Mouse (Mus musculus) midbrain, embryonic 16.5 days (tissue): ENCODE results near the gene Ddrgk1. TPM values are rescaled to one million over a fixed set of nuclear protein-coding genes. Genes with fewer than 3 reads are reported as not detected.
"Not testable (repeated sequence)": the region's sequence is repeated elsewhere in the genome, so short reads cannot be mapped to it uniquely, and the experiment has no call there.

Source experiments
- ATAC-seq: fragments of 200-750 bp; cut with Nextera tagmentation; 2 replicates; pipeline ENCODE4 v1.8.0; 2017; ENCODE audit warnings: moderate TSS enrichment
- H3K27ac ChIP-seq: fragments of 300-500 bp; sonication (generic); 2 replicates; pipeline ENCODE4 v1.5.1; 2014; ENCODE audit warnings: mild to moderate bottlenecking, low read length, mixed read lengths
- H3K27me3 ChIP-seq: fragments of 300-500 bp; sonication (generic); 2 replicates; pipeline ENCODE4 v1.6.1; 2014; ENCODE audit warnings: low read depth, low read length, mixed read lengths; ENCODE audit not compliant: control insufficient read depth, insufficient read depth
- H3K36me3 ChIP-seq: fragments of 300-500 bp; sonication (generic); 2 replicates; pipeline ENCODE4 v1.6.1; 2014; ENCODE audit warnings: mild to moderate bottlenecking, low read length, moderate library complexity, mixed read lengths; ENCODE audit not compliant: control insufficient read depth, insufficient read depth
- H3K4me1 ChIP-seq: fragments of 300-500 bp; sonication (generic); 2 replicates; pipeline ENCODE4 v1.6.1; 2014; ENCODE audit warnings: mild to moderate bottlenecking, low read length, mixed read lengths; ENCODE audit not compliant: control insufficient read depth, insufficient read depth
- H3K4me2 ChIP-seq: fragments of 300-500 bp; sonication (generic); 2 replicates; pipeline ENCODE4 v1.6.1; 2014; ENCODE audit warnings: mild to moderate bottlenecking, low read length, mixed read lengths
- H3K4me3 ChIP-seq: fragments of 300-500 bp; sonication (generic); 2 replicates; pipeline ENCODE4 v1.5.1; 2014; ENCODE audit warnings: low read depth, mild to moderate bottlenecking, low read length, moderate library complexity, mixed read lengths
- H3K9ac ChIP-seq: fragments of 300-500 bp; sonication (generic); 2 replicates; pipeline ENCODE4 v1.6.1; 2014; ENCODE audit warnings: low read depth, low read length, mixed read lengths
- H3K9me3 ChIP-seq: fragments of 300-500 bp; sonication (generic); replicated peaks from 2 replicates; pipeline ENCODE4 v1.6.1; 2014; ENCODE audit warnings: mild to moderate bottlenecking, low read length, mixed read lengths; ENCODE audit not compliant: control insufficient read depth, poor library complexity, severe bottlenecking
- WGBS: fragments of 180-500 bp; shearing (Covaris S2); extraction: QIAGEN DNeasy Blood & Tissue Kit; methylation state at CpG from one replicate; pipeline ENCODE4 v1.1.7; 2014; 5-methylcytosine and 5-hydroxymethylcytosine counted together
- polyA plus RNA-seq: library from polyadenylated mRNA; unstranded; fragments of >200 nt; fragmentation: Nextera tagmentation; extraction: Ambion mirVana; gene quantifications from 2 replicates; pipeline ENCODE4 v1.2.1, GENCODE M21; 2015

The Ddrgk1 gene
- polyA plus RNA-seq, 1 experiment from 2014 or later: 77.1 TPM

DNA sequence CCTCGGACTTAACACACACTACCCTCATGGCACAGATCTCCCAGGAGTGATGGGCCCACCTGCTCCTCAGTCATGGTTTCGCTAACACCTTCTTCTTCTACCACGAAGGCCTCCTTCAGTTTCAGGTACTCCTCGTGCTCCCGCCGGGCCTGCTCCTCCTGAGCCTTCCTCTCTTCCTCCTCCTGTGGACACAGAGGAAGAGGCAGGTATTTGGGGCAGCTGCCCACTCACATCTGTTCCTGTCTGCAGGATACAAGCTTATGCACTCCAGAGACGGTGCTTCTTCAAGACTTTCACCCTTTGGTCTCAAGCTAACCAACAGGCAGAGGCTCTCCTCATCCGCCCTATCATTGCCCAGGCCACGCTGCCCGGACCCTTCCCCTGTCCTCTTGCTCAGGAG is 5.9 kb downstream of the Ddrgk1 start:
- Histone ChIP-seq H3K4me1 (peaks cover 16% of the 10 kb centered on the region), H3K4me2 (no peak overlapping the region), H3K27ac (no peak overlapping the region), H3K27me3 (no peaks in the 10 kb centered on the region), H3K9ac (no peak overlapping the region), H3K9me3 (no peaks in the 10 kb centered on the region), H3K36me3 (peaks cover 22% of the 10 kb centered on the region), H3K4me3 (no peak overlapping the region)
- 97% methylated on average over 10 of the region's 10 CpGs for WGBS
- no peak for ATAC-seq

DNA sequence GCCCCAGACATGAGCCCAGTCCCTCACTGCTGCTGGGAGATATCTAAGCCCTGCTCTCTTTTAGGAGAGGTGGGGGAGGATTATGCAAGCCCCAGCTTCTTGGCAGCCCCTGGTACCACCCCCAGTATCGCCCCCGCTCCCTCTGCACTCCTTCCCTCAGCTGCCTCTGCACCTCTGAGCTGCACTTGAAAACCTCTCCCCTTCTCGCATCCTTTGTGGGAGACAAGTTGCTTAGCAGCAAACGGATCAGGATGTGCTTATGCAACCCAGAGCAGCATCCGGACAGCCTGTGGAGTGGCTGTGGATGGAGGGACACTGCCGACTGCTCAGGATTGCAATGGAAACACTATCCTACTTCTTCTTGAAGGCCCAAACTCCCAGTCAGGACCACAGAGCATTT is 6.9 kb downstream of the Ddrgk1 start:
- no peaks in the 10 kb centered on the region for H3K9me3 ChIP-seq
- H3K4me2 ChIP-seq: no peak overlapping the region
- peaks cover 6% of the 10 kb centered on the region for H3K4me1 ChIP-seq
- WGBS: 85% methylated on average over 6 of the region's 6 CpGs
- H3K27ac ChIP-seq: no peak overlapping the region
- H3K27me3 ChIP-seq: no peaks in the 10 kb centered on the region
- no peak for ATAC-seq
- H3K36me3 ChIP-seq: peaks cover 22% of the 10 kb centered on the region
- H3K9ac ChIP-seq: no peak overlapping the region
- no peak overlapping the region for H3K4me3 ChIP-seq

DNA sequence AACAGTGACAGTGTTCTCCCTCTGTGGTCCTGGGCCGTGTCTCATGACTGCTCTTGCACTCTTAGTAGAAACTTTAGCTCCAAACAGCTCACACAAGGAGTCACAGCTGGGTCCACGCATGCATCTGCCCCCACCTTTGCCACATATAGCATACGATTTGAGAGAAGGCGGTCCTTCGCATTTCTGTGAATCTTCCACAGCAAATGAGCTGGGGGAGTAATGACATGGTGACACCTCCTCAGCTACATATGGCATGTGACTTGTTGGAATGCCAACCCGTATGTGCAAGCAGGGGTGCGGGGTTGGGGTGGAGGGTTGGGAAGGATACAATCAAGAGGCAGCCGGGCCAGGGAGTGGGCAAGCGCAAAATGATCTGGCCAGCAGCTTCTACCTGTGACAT is 7.9 kb downstream of the Ddrgk1 start:
- WGBS: 93% methylated on average over 9 of the region's 9 CpGs
- no peak overlapping the region for H3K27ac ChIP-seq
- no peak for ATAC-seq
- no peak overlapping the region for H3K9ac ChIP-seq
- no peaks in the 10 kb centered on the region for H3K27me3 ChIP-seq
- H3K4me2 ChIP-seq: no peak overlapping the region
- peaks cover 24% of the 10 kb centered on the region for H3K36me3 ChIP-seq
- no peak overlapping the region for H3K4me3 ChIP-seq
- no peaks in the 10 kb centered on the region for H3K4me1 ChIP-seq
- H3K9me3 ChIP-seq: no peaks in the 10 kb centered on the region

DNA sequence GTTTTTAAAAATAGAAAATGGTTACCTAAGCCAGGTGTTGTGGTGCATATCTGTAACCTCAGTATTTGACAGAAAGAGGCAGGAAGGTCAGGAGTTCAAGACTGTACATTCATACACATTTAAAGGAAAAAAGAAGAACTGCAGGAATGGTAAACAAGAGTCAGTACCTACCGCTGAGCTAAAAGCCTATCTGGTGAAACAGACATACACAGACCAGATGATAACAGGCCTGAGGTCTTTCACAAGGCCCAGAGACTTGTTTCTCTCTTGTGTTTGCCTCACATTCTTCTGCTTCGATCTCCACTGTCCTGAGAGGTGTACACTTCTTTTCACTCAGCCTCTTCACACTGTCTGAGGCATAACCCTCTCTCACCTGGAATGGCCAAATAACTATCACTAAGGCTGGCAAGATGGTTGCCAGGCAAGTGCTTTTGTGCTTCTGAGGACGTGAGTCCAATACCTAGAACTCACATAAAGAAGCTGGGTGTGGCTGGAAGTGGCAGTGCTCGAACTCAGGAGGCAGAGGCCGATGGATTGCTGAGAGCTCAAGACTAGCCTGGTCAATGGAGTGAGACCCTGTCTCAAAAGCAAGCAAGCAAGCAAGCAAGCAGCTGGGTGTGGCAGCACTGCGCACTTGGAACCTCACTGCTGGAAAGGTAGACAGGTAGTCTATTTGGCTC is 8.7 kb downstream of the Ddrgk1 start:
- H3K4me1 ChIP-seq: no peaks in the 10 kb centered on the region
- peaks cover 22% of the 10 kb centered on the region for H3K36me3 ChIP-seq
- H3K27me3 ChIP-seq: no peaks in the 10 kb centered on the region
- no peak overlapping the region for H3K4me3 ChIP-seq
- no peak for ATAC-seq
- H3K27ac ChIP-seq: no peak overlapping the region
- H3K4me2 ChIP-seq: no peak overlapping the region
- WGBS: 91% methylated on average over 6 of the region's 6 CpGs
- no peaks in the 10 kb centered on the region for H3K9me3 ChIP-seq
- H3K9ac ChIP-seq: no peak overlapping the region

DNA sequence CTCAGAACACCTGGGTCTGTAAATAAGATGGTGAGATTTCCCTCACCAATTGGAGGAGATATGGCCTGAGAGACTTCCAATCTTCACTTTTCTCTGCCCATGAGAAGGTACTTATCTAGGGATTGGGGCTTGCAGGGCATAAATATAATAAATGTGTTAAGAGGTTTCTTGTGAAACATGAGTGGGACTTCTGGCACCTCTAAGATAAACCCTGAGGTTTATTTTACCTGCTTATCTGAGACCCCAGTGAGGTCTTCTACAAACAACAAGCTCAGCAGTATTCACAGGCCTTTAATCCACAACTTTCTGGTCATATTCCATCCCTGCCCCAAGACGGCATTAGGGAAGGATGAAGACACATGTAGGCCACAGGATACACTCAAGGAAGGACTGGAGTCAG is 10.7 kb downstream of the Ddrgk1 start:
- peaks cover 25% of the 10 kb centered on the region for H3K36me3 ChIP-seq
- WGBS: 96% methylated on average over 1 of the region's 1 CpGs
- no peaks in the 10 kb centered on the region for H3K4me1 ChIP-seq

DNA sequence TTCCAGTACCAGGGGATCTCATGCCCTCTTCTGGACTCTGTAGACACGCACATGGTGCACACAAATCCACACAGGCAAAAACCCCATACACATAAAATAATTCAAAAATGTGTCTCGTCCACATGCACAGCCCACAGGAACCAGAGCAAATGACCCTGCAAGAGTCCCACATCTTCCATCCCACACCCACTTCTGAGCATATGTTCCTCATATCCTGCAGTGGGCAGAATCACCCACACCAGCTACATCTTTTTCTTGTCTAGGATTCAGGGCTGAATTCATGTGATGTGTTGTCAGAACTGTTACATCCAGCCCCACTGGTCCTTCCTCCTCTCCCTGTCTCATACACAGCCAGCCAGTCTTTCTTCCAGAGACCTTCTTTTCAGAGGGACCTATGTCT is 11.2 kb downstream of the Ddrgk1 start:
- Histone ChIP-seq H3K36me3 (peaks cover 25% of the 10 kb centered on the region), H3K4me3 (no peak overlapping the region), H3K27me3 (no peaks in the 10 kb centered on the region), H3K9me3 (no peaks in the 10 kb centered on the region), H3K9ac (no peak overlapping the region), H3K4me2 (no peak overlapping the region), H3K4me1 (no peaks in the 10 kb centered on the region), H3K27ac (no peak overlapping the region)
- ATAC-seq: no peak
- 86% methylated on average over 2 of the region's 2 CpGs for WGBS

More for the DNA sequence above, 10.7 kb downstream of the Ddrgk1 start:
- no peak overlapping the region for H3K27ac ChIP-seq
- H3K9me3 ChIP-seq: no peaks in the 10 kb centered on the region
- ATAC-seq: no peak
- H3K27me3 ChIP-seq: no peaks in the 10 kb centered on the region
- H3K9ac ChIP-seq: no peak overlapping the region
- no peak overlapping the region for H3K4me2 ChIP-seq
- no peak overlapping the region for H3K4me3 ChIP-seq

DNA sequence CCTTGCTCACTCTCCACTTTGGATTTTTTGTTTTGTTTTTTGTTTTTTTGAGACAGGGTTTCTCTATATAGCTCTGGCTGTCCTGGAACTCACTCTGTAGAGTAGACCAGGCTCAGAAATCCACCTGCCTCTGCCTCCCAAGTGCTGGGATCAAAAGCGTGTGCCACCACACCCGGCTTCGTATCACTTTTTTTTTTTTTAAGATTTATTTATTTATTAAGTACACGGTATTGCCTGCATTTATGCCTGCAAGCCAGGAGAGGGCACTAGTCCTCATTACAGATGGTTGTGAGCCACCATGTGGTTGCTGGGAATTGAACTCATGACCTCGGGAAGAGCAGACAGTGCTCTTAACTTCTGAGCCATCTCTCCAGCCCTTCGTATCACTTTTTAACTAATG is 15.4 kb downstream of the Ddrgk1 start:
- H3K27ac ChIP-seq, H3K4me3 ChIP-seq, H3K4me2 ChIP-seq, ATAC-seq, H3K9ac ChIP-seq, H3K27me3 ChIP-seq, H3K4me1 ChIP-seq, H3K9me3 ChIP-seq, H3K36me3 ChIP-seq: not testable (repeated sequence)
- WGBS: 76% methylated on average over 6 of the region's 6 CpGs

DNA sequence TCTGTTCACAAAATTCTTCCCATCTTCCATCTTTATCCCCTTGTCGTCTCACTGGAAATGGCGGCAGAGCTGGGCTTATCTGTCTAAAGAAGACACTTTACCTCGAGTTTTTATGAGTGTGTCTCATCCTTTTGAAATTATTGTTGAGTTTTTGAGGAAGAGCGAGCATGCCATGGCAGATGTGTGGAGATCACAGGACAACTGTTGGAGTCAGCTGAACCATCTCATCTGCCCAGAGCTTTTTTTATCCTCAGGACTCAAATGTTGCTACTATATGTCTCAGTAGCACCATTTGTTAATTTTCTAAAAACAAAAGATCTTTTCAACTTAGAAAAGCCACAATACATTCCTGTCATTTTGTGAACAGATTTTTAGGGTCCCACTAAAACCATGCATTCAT is 19.3 kb downstream of the Ddrgk1 start:
- peaks cover 12% of the 10 kb centered on the region; the same call in 1 of the 2 replicates for H3K4me1 ChIP-seq
- H3K27ac ChIP-seq: no peak overlapping the region
- no peak overlapping the region for H3K4me2 ChIP-seq
- no peaks in the 10 kb centered on the region for H3K9me3 ChIP-seq
- H3K9ac ChIP-seq: no peak overlapping the region
- H3K4me3 ChIP-seq: no peak overlapping the region
- H3K36me3 ChIP-seq: 0 out of 2 replicates have a peak, but pooled peaks cover 4% of the 10 kb centered on the region
- H3K27me3 ChIP-seq: no peaks in the 10 kb centered on the region
- 92% methylated on average over 4 of the region's 4 CpGs for WGBS
- ATAC-seq: no peak

DNA sequence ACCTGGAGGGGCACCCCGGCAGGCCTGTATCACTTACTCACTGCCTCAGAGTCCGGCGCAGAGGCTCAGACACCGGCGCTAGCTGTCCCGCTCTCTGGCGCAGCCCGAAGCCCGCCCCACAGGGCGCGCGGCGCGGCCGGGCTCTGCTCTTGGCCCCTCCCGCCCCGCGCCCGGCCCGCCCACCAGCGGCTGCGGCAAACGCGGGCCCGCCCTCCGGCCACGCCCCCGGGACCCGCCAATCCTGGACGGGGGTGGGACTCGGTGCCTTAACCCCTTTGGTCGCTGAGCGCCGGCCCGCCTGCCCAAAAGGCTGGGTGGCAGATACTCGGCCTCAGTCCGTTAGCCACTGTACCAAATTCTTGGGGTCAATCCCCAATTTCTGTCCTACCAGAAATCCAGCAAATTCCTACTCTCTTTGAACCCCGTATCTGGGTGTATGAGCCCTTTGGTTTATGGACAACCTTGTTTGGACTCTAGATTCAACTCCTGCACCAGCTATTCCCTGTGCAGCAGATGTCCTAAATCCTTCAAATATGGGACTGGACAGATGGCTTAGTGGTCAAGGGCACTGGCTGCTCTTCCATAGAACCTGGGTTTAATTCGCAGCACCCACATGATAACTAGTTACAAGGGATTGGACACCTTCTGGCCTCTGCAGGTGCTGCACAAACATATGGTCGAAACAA is 21.6 kb downstream of the Ddrgk1 start, which contains the start of gene Lzts3:
Gene Lzts3 (minus strand): TSS at position 120 of the 686 bp plus-strand sequence.
- Histone ChIP-seq H3K4me2 (peak within 1 kb of the TSS; percentile 79), H3K27me3 (peaks cover 6% of the 10 kb centered on the region), H3K9me3 (no peaks in the 10 kb centered on the region), H3K4me1 (peaks cover 12% of the 10 kb centered on the region; the same call in 1 of the 2 replicates), H3K27ac (peak within 1 kb of the TSS; percentile 75), H3K4me3 (peak within 1 kb of the TSS; percentile 82), H3K36me3 (no peaks in the 10 kb centered on the region), H3K9ac (peak within 1 kb of the TSS; percentile 87)
- ATAC-seq: peak; percentile 95
- WGBS: 3% methylated on average over 34 of the region's 40 CpGs
